ENCODE assay signal across 1 mouse cellular context in genomic region chr1:58972851-58973365, GRCm38 (mm10).
TF ChIP-seq lines count a peak whose summit lies in the region.

No protein-coding gene starts in this region.

TF ChIP-seq in MEL, 35 proteins besides CTCF, POLR2A, EP300 and RAD21 (continued from another document):
- TF ChIP-seq POLR2AphosphoS5 (IDR thresholded peaks at IDR 0.05; ENCODE audit: borderline replicate concordance, low read depth, low read length) (0 out of 2 replicates have a peak, but pooled peaks have one; percentile 20), UBTF (IDR thresholded peaks at IDR 0.05; ENCODE audit: borderline replicate concordance, insufficient read depth, low read depth, low read length) (no peak), CHD2 (IDR thresholded peaks at IDR 0.05; ENCODE audit: low read length) (no peak), TCF12 (IDR thresholded peaks at IDR 0.05; ENCODE audit: low read depth, low read length) (no peak), RCOR1 (IDR thresholded peaks at IDR 0.05; ENCODE audit: low read depth, low read length) (no peak), CHD1 (IDR thresholded peaks at IDR 0.05; ENCODE audit: low read depth, low read length) (no peak), E2F4 (IDR thresholded peaks at IDR 0.05; ENCODE audit: borderline replicate concordance, low read depth, low read length) (no peak), GABPA (IDR thresholded peaks at IDR 0.05; ENCODE audit: low read depth, low read length) (no peak), SMC3 (IDR thresholded peaks at IDR 0.05; ENCODE audit: low read depth, low read length) (no peak), ETS1 (IDR thresholded peaks at IDR 0.05; ENCODE audit: low read depth, low read length) (no peak)
